Mouse (Mus musculus) skeletal muscle tissue, adult 2 months (tissue): ENCODE results near the gene Pla2g2e.
A peak's percentile ranks its signal among the peaks of the same experiment; 100 is the strongest.
"Not testable (repeated sequence)": the region's sequence is repeated elsewhere in the genome, so short reads cannot be mapped to it uniquely, and the experiment has no call there.

ENCODE experiments used
- DNase-seq: peaks from one replicate; pipeline ENCODE4 v3.0.0-alpha.2; 2012; ENCODE audit warnings: low read depth, low spot score

Pla2g2e gene

DNA sequence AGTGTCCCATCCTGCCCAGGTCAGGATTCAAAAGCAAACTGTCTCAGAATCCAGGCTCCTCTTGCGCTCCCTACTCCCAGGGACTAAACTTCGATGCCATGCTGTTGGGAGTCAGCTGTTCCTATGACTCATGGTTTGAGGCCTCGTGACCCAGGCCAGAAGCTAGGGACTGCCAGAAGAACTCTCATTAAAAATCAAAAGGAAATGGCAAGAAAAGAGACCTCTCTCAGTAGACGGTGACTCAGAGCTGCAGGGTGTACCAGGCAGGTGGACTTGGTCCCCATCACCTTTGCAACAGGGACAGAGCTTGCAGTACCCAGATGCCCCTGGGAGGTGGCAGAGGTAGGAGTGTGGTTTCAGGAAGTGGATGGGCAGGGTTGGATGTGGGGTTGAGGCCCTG, at the start of gene Pla2g2e:
Gene Pla2g2e, plus strand, starts transcription at position 212 of the 400 bp plus-strand sequence.
- peak; percentile 24 for DNase-seq

GRCm38 (mm10) chr4:138839806-138840205, 37.9 kb upstream of the Pla2g2e start:
- DNase-seq: no peak

DNA sequence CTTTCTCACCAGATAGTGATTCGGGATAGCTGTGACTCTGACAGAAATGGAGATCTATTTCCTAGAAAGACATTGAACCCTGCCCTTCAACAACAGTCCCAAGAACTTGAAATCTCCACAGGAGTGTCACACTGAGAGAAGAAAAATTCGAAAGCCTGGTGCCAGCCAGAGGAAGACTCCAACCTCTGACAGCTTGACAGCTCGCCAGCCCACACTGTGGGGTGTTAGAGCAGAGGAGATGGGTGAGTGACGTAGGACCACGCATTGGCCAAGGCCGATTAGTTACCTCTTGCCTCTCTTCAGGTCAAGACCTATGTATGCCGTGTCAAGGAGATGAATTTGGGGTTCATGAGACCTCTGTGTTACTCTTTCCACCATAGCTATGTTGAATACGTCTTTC, 37.0 kb upstream of the Pla2g2e start:
- DNase-seq: no peak

DNA sequence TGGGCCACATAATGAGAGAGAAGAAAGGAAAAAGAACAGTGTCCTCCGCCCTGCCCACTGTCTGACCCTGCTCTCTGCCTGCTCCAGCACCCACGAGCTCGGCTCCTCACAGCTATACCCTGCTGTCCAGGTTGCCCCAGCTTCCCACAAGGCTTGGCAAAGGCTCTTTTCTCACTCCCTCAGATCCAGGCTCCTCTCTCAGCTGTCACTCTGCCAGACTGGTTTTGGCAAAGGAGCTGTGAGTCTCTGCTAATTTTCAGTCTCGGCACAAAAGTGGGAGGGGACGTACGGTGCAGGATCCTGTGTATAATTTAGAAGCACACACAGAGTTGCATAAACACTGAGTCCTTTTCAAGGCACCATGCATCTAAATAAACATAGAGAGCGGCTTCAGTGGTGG, 36.4 kb upstream of the Pla2g2e start:
- DNase-seq: no peak

DNA sequence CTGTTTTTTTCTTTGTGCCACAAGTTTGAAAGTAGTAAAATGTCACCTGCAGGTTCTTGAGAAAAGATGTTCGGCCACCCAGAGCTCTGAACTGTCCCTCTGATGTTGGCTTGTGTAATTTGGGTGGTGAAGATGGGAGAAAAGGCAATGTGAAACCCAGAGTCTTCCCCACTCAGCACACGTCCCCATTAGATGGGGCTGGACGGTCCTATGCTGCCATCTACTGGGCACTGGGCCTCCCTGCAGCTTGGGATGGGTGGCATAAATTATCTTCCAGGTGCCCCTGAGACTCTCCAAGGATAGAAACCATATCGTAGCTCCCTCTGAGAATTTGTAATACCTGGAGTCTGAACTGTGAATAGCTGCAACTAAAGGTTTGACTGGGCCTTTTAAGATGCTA, 26.3 kb upstream of the Pla2g2e start:
- DNase-seq: peak; percentile 34

GRCm38 (mm10) chr4:138852961-138853360, 24.8 kb upstream of the Pla2g2e start:
- no peak for DNase-seq

DNA sequence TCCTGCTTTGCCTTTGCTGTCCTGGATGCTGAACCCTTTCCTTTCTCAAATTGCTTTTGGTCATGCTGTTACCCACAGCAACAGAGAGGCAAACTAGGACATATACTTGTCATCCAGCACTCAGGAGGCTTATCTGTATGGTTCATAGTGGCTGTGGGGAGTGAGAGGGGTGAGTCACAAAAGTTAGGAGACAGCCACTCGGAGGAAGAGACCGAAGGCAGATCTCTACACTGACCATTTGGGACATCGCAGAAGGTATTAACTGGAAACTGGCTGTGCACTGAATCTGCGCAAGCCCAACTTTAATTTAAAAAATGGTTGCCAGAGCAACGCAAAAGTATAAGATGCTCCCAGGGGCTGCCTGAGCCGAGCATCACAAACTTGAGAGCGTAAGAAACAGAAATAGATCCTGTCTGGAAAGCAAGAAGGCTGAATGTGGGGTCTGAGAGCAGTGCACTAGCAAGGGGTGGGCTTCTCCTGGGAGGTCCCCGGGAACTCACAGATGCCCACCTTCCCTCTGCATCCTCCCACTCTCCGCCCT, 22.6 kb upstream of the Pla2g2e start:
- no peak for DNase-seq

DNA sequence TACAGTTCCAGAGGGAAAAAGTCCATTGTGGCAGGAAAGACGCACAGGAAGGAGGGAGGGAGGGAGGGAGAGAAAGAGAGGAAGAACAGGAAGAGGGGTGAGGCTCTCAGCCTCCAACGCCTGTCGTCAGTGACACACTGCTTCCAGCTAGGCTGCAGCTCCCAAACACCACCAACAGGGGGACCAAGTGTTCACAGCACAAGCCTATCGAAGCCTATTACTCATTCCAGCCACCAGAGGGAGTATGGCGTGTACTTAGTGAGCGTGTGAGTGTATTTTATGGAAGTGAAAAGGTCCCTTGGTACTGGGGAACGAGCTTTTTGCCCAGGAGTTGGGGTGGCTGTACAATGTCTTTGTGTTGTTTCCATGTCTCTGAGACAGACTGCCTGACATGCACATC, 21.3 kb upstream of the Pla2g2e start:
- DNase-seq: peak; percentile 43

DNA sequence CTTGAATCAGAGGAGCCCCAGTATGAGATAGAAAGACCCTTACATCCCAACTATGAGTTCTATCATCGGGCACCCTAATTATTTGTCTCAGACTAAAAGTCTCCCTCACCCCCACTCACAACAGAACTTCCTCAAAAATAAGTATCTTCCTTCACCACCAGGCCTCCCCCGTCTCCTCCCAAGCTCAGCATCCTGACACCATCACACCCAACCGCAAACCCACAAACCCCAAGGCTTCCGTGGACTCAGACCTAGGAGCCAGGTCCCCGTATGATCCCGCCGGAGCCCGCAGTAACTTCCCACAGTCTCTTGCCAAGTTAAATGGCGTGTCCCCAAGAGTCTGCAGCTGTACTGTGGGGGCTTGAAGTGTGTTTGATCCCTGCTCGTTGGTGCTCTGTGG, 20.2 kb upstream of the Pla2g2e start:
- DNase-seq: no peak

GRCm38 (mm10) chr4:138858446-138858845, 19.3 kb upstream of the Pla2g2e start:
- no peak for DNase-seq

- DNase-seq: no peak
These were observed 18.5 kb upstream of the Pla2g2e start for GRCm38 (mm10) chr4:138859245-138859644.

DNA sequence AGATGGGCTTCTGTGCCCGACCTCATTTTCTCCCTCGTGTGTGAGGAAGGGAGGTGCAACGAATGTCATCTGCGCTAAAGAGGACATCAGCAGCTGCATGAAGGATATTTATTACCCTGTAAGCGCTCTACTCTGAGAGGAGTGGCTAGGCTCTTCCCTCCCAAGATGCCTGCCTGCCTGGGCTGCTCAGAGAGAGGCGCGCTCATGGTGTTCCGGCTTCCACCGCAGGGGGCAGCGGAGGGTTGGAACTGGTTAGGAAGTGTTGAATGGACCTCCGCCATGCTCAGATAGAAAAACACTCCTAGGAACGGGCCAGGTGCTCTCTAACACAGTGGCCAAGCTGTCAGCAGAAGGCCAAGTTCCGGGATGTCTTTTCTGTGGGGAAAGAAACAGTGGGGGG, 18.0 kb upstream of the Pla2g2e start:
- no peak for DNase-seq

GRCm38 (mm10) chr4:138863344-138863998, 14.3 kb upstream of the Pla2g2e start, which contains the start of gene Pla2g5:
Gene Pla2g5 (minus strand): TSS chr4:138863482.
- DNase-seq: no peak

GRCm38 (mm10) chr4:138865092-138865491, 12.7 kb upstream of the Pla2g2e start:
- DNase-seq: no peak

DNA sequence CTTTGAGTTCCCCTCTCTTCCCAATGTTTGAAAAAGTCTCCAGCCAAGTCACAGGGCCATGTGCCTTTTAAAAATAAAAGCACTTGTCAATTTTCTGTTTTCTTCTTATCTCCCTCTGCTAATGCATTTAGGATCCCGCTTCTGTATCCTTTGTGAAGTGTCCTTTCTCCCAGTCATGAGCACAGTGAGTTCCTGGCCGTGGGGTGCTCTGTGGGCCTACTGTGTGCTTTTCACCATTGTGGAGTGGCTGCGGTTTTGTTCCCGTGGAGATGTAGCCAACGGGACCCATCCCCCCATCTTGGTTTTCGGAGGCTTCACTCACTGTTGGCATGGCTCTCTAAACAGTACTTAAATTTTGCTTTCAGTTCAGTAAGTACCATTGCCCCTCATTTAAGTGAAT, 11.8 kb upstream of the Pla2g2e start:
- no peak for DNase-seq

GRCm38 (mm10) chr4:138866413-138866812, 11.3 kb upstream of the Pla2g2e start:
- peak; percentile 58 for DNase-seq

- no peak for DNase-seq
These were observed 9.1 kb upstream of the Pla2g2e start for GRCm38 (mm10) chr4:138868666-138869065.

- DNase-seq: no peak
These were observed 3.9 kb upstream of the Pla2g2e start, which contains the start of gene Gm13030 for GRCm38 (mm10) chr4:138873864-138874263. Gene Gm13030 (minus strand): TSS chr4:138873964.

DNA sequence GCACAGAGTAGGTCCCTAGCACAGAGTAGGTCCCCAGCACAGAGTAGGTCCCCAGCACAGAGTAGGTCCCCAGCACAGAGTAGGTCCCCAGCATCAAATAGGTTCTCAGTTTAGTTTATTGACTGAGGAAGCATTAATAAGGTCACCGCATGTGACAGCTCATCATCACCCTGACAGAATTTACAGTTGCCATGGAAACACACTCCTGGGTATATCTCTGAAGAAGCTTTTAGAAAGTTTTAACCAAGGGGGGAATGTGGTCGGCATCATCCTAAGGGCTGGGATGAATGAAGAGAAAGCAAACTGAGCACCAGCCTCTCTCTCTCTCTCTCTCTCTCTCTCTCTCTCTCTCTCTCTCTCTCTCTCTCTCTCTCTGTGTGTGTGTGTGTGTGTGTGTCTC, 2.5 kb upstream of the Pla2g2e start:
- DNase-seq: not testable (repeated sequence)

- DNase-seq: no peak
These were observed 1.8 kb upstream of the Pla2g2e start for GRCm38 (mm10) chr4:138875986-138876385.

- DNase-seq: peak; percentile 45
These were observed 1.0 kb downstream of the Pla2g2e start for GRCm38 (mm10) chr4:138878783-138879182.

- no peak for DNase-seq
These were observed 2.1 kb downstream of the Pla2g2e start for GRCm38 (mm10) chr4:138879808-138880207.

DNA sequence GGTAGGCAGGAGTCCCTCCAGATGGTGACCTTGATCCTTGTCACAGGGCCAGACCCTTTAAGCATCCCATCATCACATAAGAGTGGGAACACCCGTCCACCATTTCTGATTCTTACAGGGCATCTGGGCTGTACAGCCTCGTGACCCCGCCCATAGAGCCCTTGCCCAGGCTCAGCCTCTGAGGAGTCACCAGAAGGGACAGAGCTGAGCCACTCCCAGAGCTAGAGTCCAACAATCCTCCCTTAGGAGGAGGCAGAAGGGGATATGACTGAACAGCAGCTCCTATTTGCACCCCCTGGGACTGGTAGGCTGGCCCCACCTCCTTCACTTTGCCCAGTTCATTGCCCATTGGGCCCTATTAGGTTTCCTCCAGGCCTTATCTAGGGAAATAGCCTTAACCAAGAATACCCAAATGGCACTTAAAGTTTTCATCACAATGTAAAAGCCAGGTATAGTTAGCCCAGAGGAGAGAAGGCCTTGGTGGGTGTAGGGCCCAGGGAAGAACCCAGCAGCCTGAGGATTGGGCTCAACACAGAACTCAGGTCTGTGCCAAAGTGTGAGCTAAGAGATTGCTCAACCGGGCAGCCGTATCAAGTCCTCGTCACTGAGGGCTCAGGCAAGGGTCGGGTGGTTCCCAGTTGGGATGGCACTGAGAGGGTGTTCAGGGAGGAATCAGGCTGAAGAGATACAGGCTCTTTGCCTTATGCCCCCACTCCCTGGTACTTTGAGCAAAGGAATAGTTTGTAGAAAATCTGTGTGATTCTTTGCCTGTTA, 3.3 kb downstream of the Pla2g2e start:
- peak; percentile 43 for DNase-seq
